Comparison of ENCODE assay signal across 19 mouse cellular contexts in the genomic region with DNA sequence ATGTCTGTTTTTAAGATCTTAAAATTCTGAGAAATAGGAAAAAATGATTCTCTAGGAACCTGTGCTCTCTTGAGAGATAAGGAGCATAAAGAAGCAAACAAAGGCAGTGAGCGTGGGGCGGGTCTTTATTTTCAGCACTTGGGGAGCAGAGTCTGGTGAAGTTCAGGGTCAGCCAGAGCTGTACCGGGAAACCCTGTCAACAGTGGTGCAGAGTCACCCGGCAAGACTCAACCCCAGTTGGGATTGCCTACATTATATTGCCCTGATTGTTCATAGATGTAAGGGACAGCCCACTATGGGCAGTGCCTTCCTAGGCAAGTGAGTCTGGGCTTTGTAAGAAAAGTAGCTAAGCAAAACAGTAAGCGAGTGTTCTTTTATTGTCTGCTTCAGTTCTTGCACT.
"Had no signal": no experiment of that assay in that cellular context is flagged by ENCODE, and none has a peak within 500 bp of the region (broad histone marks: within the 10 kb centered on the region; RNA-seq: fewer than 3 reads in every experiment).

No protein-coding gene starts in this region.

- H3K9ac ChIP-seq: kidney, embryonic 15.5 days; limb, embryonic 12.5 days; limb, embryonic 15.5 days; liver, embryonic 14.5 days; liver, postnatal 0 days; lung, embryonic 14.5 days had no signal

- H3K27ac ChIP-seq: kidney, embryonic 15.5 days; limb, embryonic 12.5 days; limb, embryonic 15.5 days; liver, embryonic 14.5 days; macrophage had no signal

- H3K9me3 ChIP-seq: kidney, embryonic 15.5 days; limb, embryonic 12.5 days; limb, embryonic 15.5 days had no signal

- ATAC-seq: liver, postnatal 0 days; lung, postnatal 0 days had no signal

- H3K4me2 ChIP-seq: kidney, embryonic 15.5 days; limb, embryonic 12.5 days; limb, embryonic 15.5 days; liver, embryonic 11.5 days; lung, embryonic 14.5 days; midbrain, embryonic 11.5 days had no signal

- DNase-seq: kidney, adult 8-10 months; kidney, postnatal 10 days; kidney, postnatal 36 days; left cerebral cortex, postnatal 4 days; liver, postnatal 0 days; lung, embryonic 14.5 days; midbrain, embryonic 14.5 days; right cerebral cortex, postnatal 4 days; thymus, adult 2 months; thymus, postnatal 14 days; thymus, postnatal 4 days had no signal

- H3K27me3 ChIP-seq: kidney, embryonic 15.5 days; limb, embryonic 12.5 days; limb, embryonic 15.5 days had no signal

- H3K4me3 ChIP-seq: kidney, embryonic 15.5 days; limb, embryonic 12.5 days; limb, embryonic 15.5 days had no signal

- H3K4me1 ChIP-seq: kidney, embryonic 15.5 days; limb, embryonic 12.5 days; limb, embryonic 15.5 days had no signal
